Mouse (Mus musculus) embryonic facial prominence, embryonic 11.5 days (tissue): ENCODE data around the gene 1700018F24Rik. TPM values are rescaled to one million over a fixed set of nuclear protein-coding genes. Genes with fewer than 3 reads are reported as not detected.
A peak's percentile ranks its signal among the peaks of the same experiment; 100 is the strongest.

ENCODE experiments used
- ATAC-seq: fragments of 200-750 bp; cut with Nextera tagmentation; replicated peaks from 2 replicates; pipeline ENCODE4 v1.8.0; 2017; ENCODE audit warnings: low read depth; ENCODE audit not compliant: insufficient number of reproducible peaks, low FRiP score, low TSS enrichment
- DNase-seq: peaks from one replicate; pipeline ENCODE4 v3.0.0-alpha.2; 2015; ENCODE audit warnings: low spot score
- H3K27ac ChIP-seq: fragments of 300-500 bp; sonication (generic); replicated peaks from 2 replicates; pipeline ENCODE4 v1.5.1; 2014; ENCODE audit warnings: mild to moderate bottlenecking, low read depth, low read length, control low read depth
- H3K27me3 ChIP-seq: fragments of 300-500 bp; sonication (generic); 2 replicates; pipeline ENCODE4 v1.6.1; 2014; ENCODE audit warnings: mild to moderate bottlenecking, low read length, moderate library complexity, mixed read lengths; ENCODE audit not compliant: control insufficient read depth, insufficient read depth
- H3K36me3 ChIP-seq: fragments of 300-500 bp; sonication (generic); replicated peaks from 2 replicates; pipeline ENCODE4 v1.6.1; 2014; ENCODE audit warnings: low read depth, mild to moderate bottlenecking, low read length, moderate library complexity, mixed read lengths; ENCODE audit not compliant: control insufficient read depth, insufficient read depth
- H3K4me1 ChIP-seq: fragments of 300-500 bp; sonication (generic); 2 replicates; pipeline ENCODE4 v1.6.1; 2014; ENCODE audit warnings: low read length, mixed read lengths; ENCODE audit not compliant: control insufficient read depth, insufficient read depth
- H3K4me2 ChIP-seq: fragments of 300-500 bp; sonication (generic); 2 replicates; pipeline ENCODE4 v1.6.1; 2014; ENCODE audit warnings: low read depth, mild to moderate bottlenecking, control low read depth, low read length, moderate library complexity
- H3K4me3 ChIP-seq: fragments of 300-500 bp; sonication (generic); 2 replicates; pipeline ENCODE4 v1.5.1; 2014; ENCODE audit warnings: low read depth, low read length, control low read depth
- H3K9ac ChIP-seq: fragments of 300-500 bp; sonication (generic); replicated peaks from 2 replicates; pipeline ENCODE4 v1.6.1; 2014; ENCODE audit warnings: mild to moderate bottlenecking, control low read depth, low read length
- H3K9me3 ChIP-seq: fragments of 300-500 bp; sonication (generic); replicated peaks from 2 replicates; pipeline ENCODE4 v1.6.1; 2016; ENCODE audit warnings: mild to moderate bottlenecking, low read length, inconsistent platforms, mixed read lengths; ENCODE audit not compliant: control insufficient read depth
- WGBS: fragments of 180-500 bp; shearing (Covaris S2); extraction: QIAGEN DNeasy Blood & Tissue Kit; methylation state at CpG from one replicate; pipeline ENCODE4 v1.1.7; 2014; 5-methylcytosine and 5-hydroxymethylcytosine counted together
- polyA plus RNA-seq: library from polyadenylated mRNA; unstranded; fragments of >200 nt; fragmentation: Nextera tagmentation; extraction: Ambion mirVana; gene quantifications from 2 replicates; pipeline ENCODE4 v1.2.1, GENCODE M21; 2014

1700018F24Rik gene
- polyA plus RNA-seq, 1 experiment from 2014 or later: not detected

GRCm38 (mm10) chr5:145083632-145084451 lies 41.1 kb downstream of the 1700018F24Rik start, which contains the start of the genes Arpc1a and Kpna7:
Gene Arpc1a (plus strand): TSS chr5:145083830.
Gene Kpna7 (minus strand): TSS chr5:145084030.
- Histone ChIP-seq H3K9ac (peak within 1 kb of the TSS; percentile 84), H3K4me3 (peak within 1 kb of the TSS; percentile 85), H3K4me1 (no peaks in the 10 kb centered on the region), H3K4me2 (peak within 1 kb of the TSS; percentile 65), H3K9me3 (no peaks in the 10 kb centered on the region), H3K36me3 (no peaks in the 10 kb centered on the region), H3K27me3 (no peaks in the 10 kb centered on the region), H3K27ac (no peak within 1 kb of the TSS)
- WGBS: under 1% methylated on average over 54 of the region's 54 CpGs
- ATAC-seq: peak; percentile 97
- DNase-seq: peak; percentile 95

- WGBS: 78% methylated on average over 2 of the region's 2 CpGs
- Histone ChIP-seq H3K27ac (no peak overlapping the region), H3K9ac (no peak overlapping the region), H3K36me3 (no peaks in the 10 kb centered on the region), H3K4me1 (no peaks in the 10 kb centered on the region), H3K9me3 (no peaks in the 10 kb centered on the region), H3K27me3 (no peaks in the 10 kb centered on the region), H3K4me2 (peak overlapping the region; percentile 65), H3K4me3 (peak overlapping the region; percentile 85; the same call in 1 of the 2 replicates)
- DNase-seq: no peak
- ATAC-seq: no peak
Observed at GRCm38 (mm10) chr5:145084822-145085221, 42.0 kb downstream of the 1700018F24Rik start.

GRCm38 (mm10) chr5:145088186-145088585 lies 45.4 kb downstream of the 1700018F24Rik start:
- DNase-seq: no peak
- Histone ChIP-seq H3K9ac (no peak overlapping the region), H3K27me3 (no peaks in the 10 kb centered on the region), H3K4me1 (no peaks in the 10 kb centered on the region), H3K4me2 (no peak overlapping the region), H3K9me3 (no peaks in the 10 kb centered on the region), H3K4me3 (no peak overlapping the region), H3K36me3 (peaks cover 4% of the 10 kb centered on the region; the same call in 1 of the 2 replicates), H3K27ac (no peak overlapping the region)
- WGBS: 98% methylated on average over 2 of the region's 2 CpGs
- ATAC-seq: no peak

GRCm38 (mm10) chr5:145089878-145090277 lies 47.1 kb downstream of the 1700018F24Rik start:
- DNase-seq (no peak), ATAC-seq (no peak)
- Histone ChIP-seq H3K36me3 (peaks cover 4% of the 10 kb centered on the region), H3K27ac (no peak overlapping the region), H3K9ac (no peak overlapping the region), H3K4me3 (no peak overlapping the region), H3K27me3 (no peaks in the 10 kb centered on the region), H3K4me2 (no peak overlapping the region), H3K9me3 (no peaks in the 10 kb centered on the region), H3K4me1 (no peaks in the 10 kb centered on the region)
- 87% methylated on average over 3 of the region's 3 CpGs for WGBS

Other genes with a start within 250 kb of the 1700018F24Rik start
- gene Smurf1, start 77.1 kb upstream of the 1700018F24Rik start, polyA plus RNA-seq: 12.1 and 16.7 TPM in 2 replicates
- gene Gm4871, start 10.2 kb upstream of the 1700018F24Rik start, polyA plus RNA-seq: not detected in 2 replicates
- gene Arpc1a, start 40.8 kb downstream of the 1700018F24Rik start, polyA plus RNA-seq: 157 and 161 TPM in 2 replicates
- not detected in 2 replicates for gene Kpna7, start 41.0 kb downstream of the 1700018F24Rik start, polyA plus RNA-seq
- gene Arpc1b, start 71.2 kb downstream of the 1700018F24Rik start, polyA plus RNA-seq: 55.5 and 65.0 TPM in 2 replicates
- gene Pdap1, start 97.2 kb downstream of the 1700018F24Rik start, polyA plus RNA-seq: 113 and 121 TPM in 2 replicates
- gene Bud31, start 97.4 kb downstream of the 1700018F24Rik start, polyA plus RNA-seq: 281 and 299 TPM in 2 replicates
- 13.3 and 14.8 TPM in 2 replicates for gene Ptcd1, start 124.1 kb downstream of the 1700018F24Rik start, polyA plus RNA-seq
- gene Cpsf4, start 124.2 kb downstream of the 1700018F24Rik start, polyA plus RNA-seq: 31.8 and 32.1 TPM in 2 replicates
- gene Atp5j2, start 149.1 kb downstream of the 1700018F24Rik start, polyA plus RNA-seq: 493 and 500 TPM in 2 replicates
- gene Zkscan14, start 158.9 kb downstream of the 1700018F24Rik start, polyA plus RNA-seq: 8.5 and 10.2 TPM in 2 replicates
- gene Zkscan5, start 161.6 kb downstream of the 1700018F24Rik start, polyA plus RNA-seq: 20.4 and 21.0 TPM in 2 replicates
- 41.5 and 45.0 TPM in 2 replicates for gene Zfp655, start 188.7 kb downstream of the 1700018F24Rik start, polyA plus RNA-seq
- 0.42 and 0.70 TPM in 2 replicates for gene Zscan25, start 237.5 kb downstream of the 1700018F24Rik start, polyA plus RNA-seq